In the genomic region with DNA sequence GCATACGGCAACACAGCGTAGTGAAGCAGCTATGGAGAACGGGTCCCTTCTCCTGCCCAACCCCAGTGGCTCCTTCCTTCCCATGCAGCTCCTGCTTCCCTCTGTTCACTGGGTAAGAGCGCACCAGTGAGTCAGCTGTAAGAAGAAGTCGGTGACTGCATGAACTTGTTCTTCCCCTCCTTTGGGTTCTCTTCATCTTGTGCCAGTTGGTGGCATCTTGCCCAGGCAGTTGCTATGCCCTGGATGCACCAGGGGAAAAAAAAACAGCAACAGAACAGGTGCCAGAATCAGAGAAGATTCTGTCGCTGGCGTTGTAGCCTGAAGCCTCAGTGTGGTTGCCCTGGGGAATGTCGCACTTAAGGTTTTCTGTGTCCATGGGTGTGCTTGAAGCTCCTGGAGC, we compare ENCODE assay signal across 12 mouse cellular contexts. TPM values are rescaled to one million over a fixed set of nuclear protein-coding genes. Genes with fewer than 3 reads are reported as not detected.
DNase-seq lines count a peak whose midpoint lies in the region; ATAC-seq and TF ChIP-seq lines count a peak whose summit lies in the region.
"Had no signal": no experiment of that assay in that cellular context is flagged by ENCODE, and none has a peak within 500 bp of the region (broad histone marks: within the 10 kb centered on the region; RNA-seq: fewer than 3 reads in every experiment).

No protein-coding gene starts in this region.

- no peak overlapping the region for H3K4me2 ChIP-seq in forebrain, embryonic 14.5 days (ENCODE audit: low read length)
- no peak overlapping the region for H3K4me2 ChIP-seq in forebrain, embryonic 11.5 days (ENCODE audit: low read depth, low read length, severe bottlenecking)
- H3K4me2 ChIP-seq: kidney, embryonic 15.5 days had no signal

- no peak overlapping the region for H3K4me3 ChIP-seq in forebrain, embryonic 14.5 days (ENCODE audit: low read depth, low read length)
- no peak overlapping the region for H3K4me3 ChIP-seq in forebrain, embryonic 11.5 days (ENCODE audit: low read depth, low read length)
- no peak overlapping the region for H3K4me3 ChIP-seq in lung, adult 2 months (replicated peaks; ENCODE audit: extremely low read depth, low read depth, low read length)
- H3K4me3 ChIP-seq: kidney, embryonic 15.5 days had no signal

- WGBS in forebrain, embryonic 14.5 days = 79% methylated on average over 8 of the region's 8 CpGs
- 90% methylated on average over 8 of the region's 8 CpGs for WGBS in forebrain, embryonic 11.5 days
- WGBS in lung, adult 2 months = 76% methylated on average over 8 of the region's 8 CpGs

- H3K36me3 ChIP-seq in forebrain, embryonic 14.5 days (ENCODE audit: control insufficient read depth, insufficient read depth, low read length) = no peaks in the 10 kb centered on the region
- no peaks in the 10 kb centered on the region for H3K36me3 ChIP-seq in forebrain, embryonic 11.5 days (ENCODE audit: control insufficient read depth, insufficient read depth, low read length)
- H3K36me3 ChIP-seq: kidney, embryonic 15.5 days had no signal

- TF ChIP-seq CTCF in lung, adult 2 months (IDR thresholded peaks at IDR 0.05; ENCODE audit: insufficient read depth, low read length) = no peak

- DNase-seq in forebrain, embryonic 14.5 days (ENCODE audit: low spot score) = peak; percentile 59
- DNase-seq in forebrain, embryonic 11.5 days (ENCODE audit: low spot score) = no peak
- DNase-seq in lung, postnatal 14 days = peak; percentile 9
- DNase-seq in lung, adult 2 months = no peak
- DNase-seq in cerebellum, adult 11-12 months = peak; percentile 48
- DNase-seq in heart, postnatal 14 days = peak; percentile 29 to 56
- DNase-seq in retina, embryonic 14.5 days (ENCODE audit: low spot score) = no peak
- no peak for DNase-seq in kidney, adult 18-20 months
- DNase-seq: B cell, adult 2 months had no signal

- no peak overlapping the region for H3K27ac ChIP-seq in forebrain, embryonic 14.5 days (ENCODE audit: low read depth, low read length)
- H3K27ac ChIP-seq in forebrain, embryonic 11.5 days (ENCODE audit: low read depth, low read length) = no peak overlapping the region
- H3K27ac ChIP-seq: kidney, embryonic 15.5 days had no signal

- no peak for TF ChIP-seq POLR2A in lung, adult 2 months (IDR thresholded peaks at IDR 0.05; ENCODE audit: borderline replicate concordance, extremely low read depth, low read depth, low read length)

- no peaks in the 10 kb centered on the region for H3K9me3 ChIP-seq in forebrain, embryonic 14.5 days (replicated peaks; ENCODE audit: control insufficient read depth, low read length)
- H3K9me3 ChIP-seq in forebrain, embryonic 11.5 days (ENCODE audit: control insufficient read depth, low read length) = no peaks in the 10 kb centered on the region
- H3K9me3 ChIP-seq: kidney, embryonic 15.5 days had no signal

- no peak for ATAC-seq in forebrain, embryonic 14.5 days
- no peak for ATAC-seq in forebrain, embryonic 11.5 days (replicated peaks; ENCODE audit: low FRiP score)

- no peaks in the 10 kb centered on the region for H3K4me1 ChIP-seq in forebrain, embryonic 14.5 days (ENCODE audit: control insufficient read depth, insufficient read depth, low read length)
- H3K4me1 ChIP-seq in forebrain, embryonic 11.5 days (replicated peaks; ENCODE audit: control insufficient read depth, insufficient read depth, low read length) = no peaks in the 10 kb centered on the region
- H3K4me1 ChIP-seq in lung, adult 2 months (ENCODE audit: control insufficient read depth, insufficient read depth, low read length) = no peaks in the 10 kb centered on the region
- H3K4me1 ChIP-seq: kidney, embryonic 15.5 days had no signal

- H3K9ac ChIP-seq in forebrain, embryonic 14.5 days (ENCODE audit: low read length) = no peak overlapping the region
- no peak overlapping the region for H3K9ac ChIP-seq in forebrain, embryonic 11.5 days (ENCODE audit: low read length)
- H3K9ac ChIP-seq: kidney, embryonic 15.5 days had no signal

- intact Hi-C loops in heart, postnatal 14 days (cut with DNase I) = no loop called here

- no peaks in the 10 kb centered on the region for H3K27me3 ChIP-seq in forebrain, embryonic 14.5 days (replicated peaks; ENCODE audit: control insufficient read depth, insufficient read depth, low read length)
- H3K27me3 ChIP-seq in forebrain, embryonic 11.5 days (ENCODE audit: control insufficient read depth, insufficient read depth, low read length) = no peaks in the 10 kb centered on the region
- H3K27me3 ChIP-seq: kidney, embryonic 15.5 days had no signal

RNA-seq across cellular contexts. Expression of a gene that starts 22.3 kb away (rescaled TPM):
- polyA plus RNA-seq in forebrain, embryonic 14.5 days (2014; fragmentation: Nextera tagmentation; extraction: Ambion mirVana) = 10.4 and 12.6 TPM in 2 replicates
- 2.9 and 3.1 TPM in 2 replicates for polyA plus RNA-seq in forebrain, embryonic 11.5 days (2014; fragmentation: Nextera tagmentation; extraction: Ambion mirVana)
- 10.2 and 12.8 TPM in 2 replicates for polyA plus RNA-seq in lung, adult 2 months (2012; rRNA removed)
- 1 to 10 TPM; 3.2 to 3.5 TPM for total RNA-seq in heart, postnatal 14 days (2021)
- total RNA-seq: granulocyte monocyte progenitor cell, adult 5-6 weeks; liver, adult 2 months had no signal
- polyA plus RNA-seq: liver, adult 2 months had no signal

RNA-seq across cellular contexts. Expression of a gene that starts 58.5 kb away (rescaled TPM):
- 56.5 and 59.3 TPM in 2 replicates for polyA plus RNA-seq in forebrain, embryonic 14.5 days (2014; fragmentation: Nextera tagmentation; extraction: Ambion mirVana)
- polyA plus RNA-seq in forebrain, embryonic 11.5 days (2014; fragmentation: Nextera tagmentation; extraction: Ambion mirVana) = 72.3 and 81.1 TPM in 2 replicates
- 3.7 and 8.4 TPM in 2 replicates for polyA plus RNA-seq in lung, adult 2 months (2012; rRNA removed)
- total RNA-seq in heart, postnatal 14 days (2021) = 10 to 100 TPM; 13.6 to 15.9 TPM

Comparison
In these comparisons a context has a peak if more than half of its experiments do, and no peak if none do; other contexts are left out.
1. DNase-seq: peak in forebrain, embryonic 14.5 days (single experiment), lung, postnatal 14 days (single experiment), cerebellum, adult 11-12 months (single experiment) and heart, postnatal 14 days (2 of 2); none in forebrain, embryonic 11.5 days (single experiment), lung, adult 2 months (single experiment), retina, embryonic 14.5 days (single experiment) and kidney, adult 18-20 months (single experiment).